ENCODE assay signal across 28 mouse cellular contexts in genomic region chr5:49848174-49848573, GRCm38 (mm10).
DNase-seq lines count a peak whose midpoint lies in the region; ATAC-seq and TF ChIP-seq lines count a peak whose summit lies in the region.
"Had no signal": no experiment of that assay in that cellular context is flagged by ENCODE, and none has a peak within 500 bp of the region (broad histone marks: within the 10 kb centered on the region; RNA-seq: fewer than 3 reads in every experiment).

No protein-coding gene starts in this region.

- no peak for ATAC-seq in midbrain, postnatal 0 days (ENCODE audit: low FRiP score)
- ATAC-seq in midbrain, embryonic 13.5 days: no peak
- no peak for ATAC-seq in erythroblast, adult 5-6 weeks (replicated peaks; ENCODE audit: low FRiP score, poor library complexity, severe bottlenecking)
- ATAC-seq: forebrain, embryonic 14.5 days; inflammation-experienced regulatory T-cells, adult 6 months had no signal

- H3K36me3 ChIP-seq in midbrain, postnatal 0 days (ENCODE audit: insufficient read depth, low read length): no peaks in the 10 kb centered on the region
- H3K36me3 ChIP-seq in midbrain, embryonic 13.5 days: no peaks in the 10 kb centered on the region
- H3K36me3 ChIP-seq: embryonic facial prominence, embryonic 13.5 days; heart, embryonic 12.5 days; limb, embryonic 10.5 days; liver, embryonic 15.5 days; lung, embryonic 15.5 days; neural tube, embryonic 13.5 days had no signal

- no peaks in the 10 kb centered on the region for H3K4me1 ChIP-seq in midbrain, postnatal 0 days (ENCODE audit: insufficient read depth, low read length)
- no peaks in the 10 kb centered on the region for H3K4me1 ChIP-seq in midbrain, embryonic 13.5 days (replicated peaks)
- H3K4me1 ChIP-seq: heart, embryonic 12.5 days; limb, embryonic 10.5 days; liver, embryonic 15.5 days; lung, embryonic 15.5 days; megakaryocyte, embryonic 14.5 days; neural tube, embryonic 13.5 days had no signal

- intact Hi-C loops in left cerebral cortex, postnatal 14 days (cut with DNase I): no loop called here

- H3K4me2 ChIP-seq in midbrain, postnatal 0 days (ENCODE audit: low read depth, low read length, poor library complexity, severe bottlenecking): no peak overlapping the region
- H3K4me2 ChIP-seq in midbrain, embryonic 13.5 days (replicated peaks): no peak overlapping the region
- H3K4me2 ChIP-seq: embryonic facial prominence, embryonic 13.5 days; heart, embryonic 12.5 days; liver, embryonic 15.5 days; lung, embryonic 15.5 days; neural tube, embryonic 13.5 days had no signal

- no peak for TF ChIP-seq POLR2A in brain, embryonic 14.5 days (IDR thresholded peaks at IDR 0.05; ENCODE audit: borderline replicate concordance, extremely low read depth, insufficient read depth, insufficient read length, poor library complexity, severe bottlenecking)

- H3K9me3 ChIP-seq in midbrain, postnatal 0 days (ENCODE audit: low read length): no peaks in the 10 kb centered on the region
- H3K9me3 ChIP-seq in midbrain, embryonic 13.5 days: no peaks in the 10 kb centered on the region
- H3K9me3 ChIP-seq: embryonic facial prominence, embryonic 13.5 days; heart, embryonic 12.5 days; limb, embryonic 10.5 days; liver, embryonic 15.5 days; lung, embryonic 15.5 days; megakaryocyte, embryonic 14.5 days; neural tube, embryonic 13.5 days had no signal

- no peak overlapping the region for H3K4me3 ChIP-seq in midbrain, postnatal 0 days (ENCODE audit: low read depth, low read length)
- H3K4me3 ChIP-seq in midbrain, embryonic 13.5 days (replicated peaks): no peak overlapping the region
- H3K4me3 ChIP-seq: embryonic facial prominence, embryonic 13.5 days; heart, embryonic 12.5 days; limb, embryonic 10.5 days; liver, embryonic 15.5 days; lung, embryonic 15.5 days; megakaryocyte, embryonic 14.5 days; neural tube, embryonic 13.5 days had no signal

- no peak overlapping the region for H3K9ac ChIP-seq in midbrain, postnatal 0 days (replicated peaks; ENCODE audit: low read length, poor library complexity, severe bottlenecking)
- no peak overlapping the region for H3K9ac ChIP-seq in midbrain, embryonic 13.5 days (replicated peaks)
- H3K9ac ChIP-seq: embryonic facial prominence, embryonic 13.5 days; heart, embryonic 12.5 days; liver, embryonic 15.5 days; lung, embryonic 15.5 days; neural tube, embryonic 13.5 days had no signal

- H3K27me3 ChIP-seq in midbrain, postnatal 0 days (ENCODE audit: insufficient read depth, low read length): no peaks in the 10 kb centered on the region
- no peaks in the 10 kb centered on the region for H3K27me3 ChIP-seq in midbrain, embryonic 13.5 days
- H3K27me3 ChIP-seq: embryonic facial prominence, embryonic 13.5 days; heart, embryonic 12.5 days; liver, embryonic 15.5 days; lung, embryonic 15.5 days; megakaryocyte, embryonic 14.5 days; neural tube, embryonic 13.5 days had no signal

- peak; percentile 8 for DNase-seq in midbrain, postnatal 0 days (ENCODE audit: low spot score)
- DNase-seq in brain, embryonic 14.5 days (ENCODE audit: low read depth): peak; percentile 13
- DNase-seq in cerebellum, adult 8-10 months: peak; percentile 52
- no peak for DNase-seq in left cerebral cortex, postnatal 14 days (ENCODE audit: low spot score in 2 of 2)
- no peak for DNase-seq in layer of hippocampus, adult 8-10 months (ENCODE audit: low spot score in 2 of 2)
- DNase-seq: adrenal gland, adult 8-10 months; embryo, embryonic 11 days; gastrocnemius, postnatal 14 days; heart, adult 11 months; heart, postnatal 10 days; kidney, adult 2 months; liver; lung, postnatal 36 days; midbrain, embryonic 14.5 days; thymus, adult 18-20 months; thymus, postnatal 36 days had no signal

- no peak overlapping the region for H3K27ac ChIP-seq in midbrain, postnatal 0 days (ENCODE audit: low read depth, low read length)
- no peak overlapping the region for H3K27ac ChIP-seq in midbrain, embryonic 13.5 days
- H3K27ac ChIP-seq: embryonic facial prominence, embryonic 13.5 days; kidney, postnatal 0 days; limb, embryonic 10.5 days; liver, embryonic 15.5 days; lung, embryonic 15.5 days; neural tube, embryonic 13.5 days had no signal

- no peak for TF ChIP-seq CTCF in midbrain, postnatal 0 days (IDR thresholded peaks at IDR 0.05)
- no peak for TF ChIP-seq CTCF in brain, embryonic 14.5 days (IDR thresholded peaks at IDR 0.05; ENCODE audit: borderline replicate concordance, extremely low read depth, insufficient read depth, insufficient read length)

Comparison
In these comparisons a context has a peak if more than half of its experiments do, and no peak if none do; other contexts are left out.
1. DNase-seq: peak in midbrain, postnatal 0 days (single experiment), brain, embryonic 14.5 days (single experiment) and cerebellum, adult 8-10 months (single experiment); none in left cerebral cortex, postnatal 14 days (0 of 2) and layer of hippocampus, adult 8-10 months (0 of 2).